Mouse (Mus musculus) Patski (cell line): ENCODE results near the gene Cyth4. TPM values are rescaled to one million over a fixed set of nuclear protein-coding genes. Genes with fewer than 3 reads are reported as not detected.

Experiments
- ATAC-seq: fragments of 100-300 bp; one replicate; pipeline ENCODE4 v1.8.0; 2021
- CTCF ChIA-PET: fragments of 350-600 bp; sonication (Branson Sonifier 250); formaldehyde crosslinking; loops from one replicate; lab custom pipeline; 2022; ENCODE audit warnings: inconsistent platforms; lab: Charles Lee
- POLR2A ChIA-PET: fragments of 350-600 bp; sonication (Branson Sonifier 250); formaldehyde crosslinking; loops from one replicate; lab custom pipeline; 2022; ENCODE audit warnings: antibody characterized with exemption, inconsistent platforms; lab: Charles Lee
- DNase-seq: peaks from one replicate; pipeline ENCODE4 v3.0.0-alpha.2; 2011; ENCODE audit warnings: low read depth, low spot score
- H3K27me3 ChIP-seq: fragments of 371-371 bp; one replicate; pipeline ENCODE4 v1.5.1; 2021
- CTCF ChIP-seq: fragments of 100-300 bp; IDR thresholded peaks from one replicate; pipeline ENCODE4 v1.5.1; 2021
- in situ Hi-C: fragments of 300-500 bp; cut with MboI; formaldehyde crosslinking; loops from 3 replicates; pipeline ENCODE4 v1.11.1; 2018; ENCODE audit warnings: low pct_unique_long_range_greater_than_20kb, mixed read lengths
- polyA plus RNA-seq: library from polyadenylated mRNA; unstranded; gene quantifications from one replicate; pipeline ENCODE4 v1.2.3, GENCODE M21; 2021

Cyth4 gene
- polyA plus RNA-seq, 1 experiment from 2014 or later, result 0.03 TPM

- no peak for ATAC-seq
- TF ChIP-seq CTCF, result no peak
- CTCF ChIA-PET, result no interaction called here
- peaks cover 23% of the 10 kb centered on the region for H3K27me3 ChIP-seq
- POLR2A ChIA-PET, result no interaction called here
- in situ Hi-C loops, result no loop called here
- no peak for DNase-seq
Measured at GRCm38 (mm10) chr15:78616973-78617372, 20.1 kb downstream of the Cyth4 start.

DNA sequence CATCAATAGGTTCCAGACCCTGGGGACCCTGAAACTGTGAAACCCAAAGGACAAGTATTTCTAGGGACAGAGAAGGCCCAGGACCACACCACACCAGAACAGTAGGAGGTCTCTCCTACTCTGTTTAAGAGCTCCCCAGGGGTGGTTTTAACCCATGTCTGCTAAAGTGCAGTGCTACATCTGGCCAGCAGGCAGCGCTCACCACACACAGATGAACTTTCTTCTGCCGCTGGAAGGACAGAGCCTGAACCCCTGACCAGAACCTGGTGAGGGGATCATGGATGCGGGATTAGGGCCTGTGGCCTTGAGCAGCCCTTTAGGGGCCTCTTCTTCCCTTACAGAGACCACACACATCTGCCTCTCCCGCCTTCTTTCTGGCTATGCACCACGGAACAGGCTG is 26.6 kb downstream of the Cyth4 start:
- peaks cover 23% of the 10 kb centered on the region for H3K27me3 ChIP-seq
- DNase-seq (no peak), ATAC-seq (peak; percentile 3)
- no peak for TF ChIP-seq CTCF
- CTCF ChIA-PET, result interaction anchor here (0.6 to 2.0 kb wide), 6 partner anchors 9 to 120 kb away, joined by 3 to 10 read pairs (median 4); no protein-coding TSS in a partner anchor
- POLR2A ChIA-PET, result interaction anchor here (0.6 kb wide), 1 partner anchor 98 kb away, joined by 11 read pairs; no protein-coding TSS in a partner anchor
- in situ Hi-C loops, result loop anchor here (5.0 kb wide), 2 partner anchors 99 to 249 kb away; no protein-coding TSS in a partner anchor

DNA sequence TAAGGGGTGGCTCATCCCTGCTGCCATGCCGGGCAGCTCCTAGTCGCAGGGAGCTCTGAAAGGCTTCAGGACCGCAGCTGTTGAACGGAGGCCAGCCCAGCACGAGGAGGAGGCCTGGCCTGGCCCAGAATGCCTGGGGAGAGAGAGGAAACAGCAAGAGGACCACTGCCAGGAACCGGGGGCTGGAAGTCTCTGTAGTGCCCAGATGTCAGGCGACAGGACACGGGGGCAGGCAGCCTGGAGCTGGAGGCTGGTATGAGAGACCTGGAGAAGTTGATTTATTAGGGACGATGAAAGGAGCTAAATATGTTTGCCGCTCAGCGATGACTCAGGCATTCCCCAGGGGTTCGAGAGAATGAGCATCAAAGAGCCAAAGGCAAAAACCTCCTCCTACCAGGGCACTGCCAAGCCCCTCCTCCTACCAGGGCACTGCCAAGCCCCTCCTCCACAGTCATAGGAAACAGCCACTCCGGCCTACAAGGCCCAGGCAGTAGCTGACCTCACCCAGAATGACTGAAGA is 27.6 kb downstream of the Cyth4 start:
- POLR2A ChIA-PET, result interaction anchor here (1.4 kb wide), 1 partner anchor 36 kb away, joined by 4 read pairs; no protein-coding TSS in a partner anchor

DNA sequence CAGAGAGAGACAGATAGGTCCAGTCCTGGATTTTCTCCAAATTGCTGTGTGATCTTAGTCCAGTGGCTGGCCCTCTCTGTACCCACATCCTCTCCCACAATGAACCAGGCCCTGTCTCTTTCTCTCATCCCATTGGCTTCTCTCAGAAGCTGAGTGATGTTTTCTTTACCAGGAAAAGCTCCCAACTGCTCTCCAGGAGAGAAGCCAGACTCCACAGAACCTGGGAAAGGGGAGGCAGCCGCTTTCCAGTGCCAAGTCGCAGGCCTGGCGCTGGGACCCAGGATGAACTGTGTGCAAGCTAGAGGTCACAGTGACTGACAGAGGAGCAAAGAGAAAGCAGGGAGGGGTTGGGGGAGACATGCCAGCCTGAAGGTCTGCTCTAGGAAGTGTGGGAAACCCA is 28.1 kb downstream of the Cyth4 start:
- ChIA-PET CTCF (interaction anchor here (0.9 to 2.0 kb wide), 3 partner anchors 13 to 119 kb away, joined by 4 to 10 read pairs (median 5); no protein-coding TSS in a partner anchor), POLR2A (interaction anchor here (1.4 kb wide), 1 partner anchor 35 kb away, joined by 4 read pairs; no protein-coding TSS in a partner anchor)
- TF ChIP-seq CTCF, result no peak
- DNase-seq (no peak), ATAC-seq (no peak)
- peaks cover 20% of the 10 kb centered on the region for H3K27me3 ChIP-seq
- in situ Hi-C loops, result loop anchor here (5.0 kb wide), 2 partner anchors 97 to 247 kb away; no protein-coding TSS in a partner anchor

More for the DNA sequence above, 27.6 kb downstream of the Cyth4 start:
- peak; percentile 74 for ATAC-seq
- H3K27me3 ChIP-seq, result peaks cover 23% of the 10 kb centered on the region
- CTCF ChIA-PET, result interaction anchor here (0.9 to 2.0 kb wide), 3 partner anchors 13 to 120 kb away, joined by 4 to 10 read pairs (median 5); no protein-coding TSS in a partner anchor
- no peak for TF ChIP-seq CTCF
- peak; percentile 84 for DNase-seq
- in situ Hi-C loops, result loop anchor here (5.0 kb wide), 2 partner anchors 98 to 248 kb away; no protein-coding TSS in a partner anchor

- POLR2A ChIA-PET, result no interaction called here
- ATAC-seq, result no peak
- no peak for DNase-seq
- no peak for TF ChIP-seq CTCF
- in situ Hi-C loops, result no loop called here
- H3K27me3 ChIP-seq, result peaks cover 10% of the 10 kb centered on the region
- CTCF ChIA-PET, result no interaction called here
Measured at GRCm38 (mm10) chr15:78626285-78626684, 29.4 kb downstream of the Cyth4 start.

DNA sequence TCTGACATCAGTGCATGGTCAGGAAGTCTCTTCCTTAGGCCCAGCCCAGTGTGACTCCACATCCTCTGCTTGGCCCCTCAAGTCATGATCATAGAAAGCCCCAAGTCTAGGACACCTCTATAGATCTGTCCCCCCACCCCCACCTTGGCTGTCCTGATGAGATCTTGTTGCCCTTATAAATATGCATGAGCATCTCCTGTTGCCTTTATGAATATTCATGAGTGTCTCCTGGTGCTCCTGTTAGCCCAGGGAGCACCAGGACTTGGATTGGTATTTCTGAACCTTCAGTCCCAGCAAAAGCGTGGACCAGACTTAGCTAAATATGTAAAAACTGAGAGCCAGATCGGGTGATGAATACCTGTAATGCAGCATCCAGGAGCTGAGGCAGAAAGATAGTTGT is 35.5 kb downstream of the Cyth4 start:
- CTCF ChIA-PET, result no interaction called here
- DNase-seq, result no peak
- TF ChIP-seq CTCF, result no peak
- in situ Hi-C loops, result no loop called here
- H3K27me3 ChIP-seq, result peaks cover 14% of the 10 kb centered on the region
- no peak for ATAC-seq
- POLR2A ChIA-PET, result no interaction called here

- in situ Hi-C loops, result no loop called here
- no peak for DNase-seq
- TF ChIP-seq CTCF, result no peak
Measured at GRCm38 (mm10) chr15:78633413-78633812, 36.6 kb downstream of the Cyth4 start.

GRCm38 (mm10) chr15:78634095-78634737 is 37.4 kb downstream of the Cyth4 start:
- ChIA-PET POLR2A (no interaction called here), CTCF (interaction anchor here (1.1 kb wide), 1 partner anchor 145 kb away, joined by 3 read pairs; no protein-coding TSS in a partner anchor)
- ATAC-seq (no peak), DNase-seq (no peak)
- peaks cover 31% of the 10 kb centered on the region for H3K27me3 ChIP-seq
- TF ChIP-seq CTCF, result no peak
- in situ Hi-C loops, result no loop called here

More at GRCm38 (mm10) chr15:78633413-78633812, 36.6 kb downstream of the Cyth4 start:
- peaks cover 24% of the 10 kb centered on the region for H3K27me3 ChIP-seq
- POLR2A ChIA-PET, result no interaction called here
- no peak for ATAC-seq
- CTCF ChIA-PET, result no interaction called here

DNA sequence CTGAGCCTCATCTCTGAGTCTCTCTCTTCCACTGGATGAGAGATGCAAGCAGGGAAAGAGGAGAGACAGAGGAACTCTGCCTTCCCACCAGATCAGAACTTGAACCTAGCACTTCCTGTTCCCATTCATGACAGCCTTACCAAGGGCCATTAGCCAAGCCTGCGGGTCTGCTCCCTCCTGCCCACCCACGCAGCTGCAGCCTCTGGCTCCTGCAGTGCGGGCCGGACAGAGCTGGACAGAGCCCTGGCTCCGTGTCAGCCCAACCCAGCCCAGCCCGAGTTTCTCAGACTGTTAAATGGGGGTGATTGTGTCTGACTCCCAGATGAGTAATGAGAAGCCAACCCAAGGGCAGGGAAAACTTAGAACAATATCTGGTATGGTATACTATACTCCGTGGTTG is 38.4 kb downstream of the Cyth4 start:
- CTCF ChIA-PET, result no interaction called here
- in situ Hi-C loops, result no loop called here
- POLR2A ChIA-PET, result interaction anchor here (0.6 kb wide), 1 partner anchor 451 kb away, joined by 3 read pairs; no protein-coding TSS in a partner anchor
- DNase-seq, result no peak
- H3K27me3 ChIP-seq, result peaks cover 37% of the 10 kb centered on the region
- TF ChIP-seq CTCF, result no peak
- ATAC-seq, result no peak

- DNase-seq (no peak), ATAC-seq (no peak)
- ChIA-PET POLR2A (no interaction called here), CTCF (no interaction called here)
- no peak for TF ChIP-seq CTCF
- peaks cover 54% of the 10 kb centered on the region for H3K27me3 ChIP-seq
- in situ Hi-C loops, result no loop called here
Measured at GRCm38 (mm10) chr15:78643633-78644032, 46.8 kb downstream of the Cyth4 start.

DNA sequence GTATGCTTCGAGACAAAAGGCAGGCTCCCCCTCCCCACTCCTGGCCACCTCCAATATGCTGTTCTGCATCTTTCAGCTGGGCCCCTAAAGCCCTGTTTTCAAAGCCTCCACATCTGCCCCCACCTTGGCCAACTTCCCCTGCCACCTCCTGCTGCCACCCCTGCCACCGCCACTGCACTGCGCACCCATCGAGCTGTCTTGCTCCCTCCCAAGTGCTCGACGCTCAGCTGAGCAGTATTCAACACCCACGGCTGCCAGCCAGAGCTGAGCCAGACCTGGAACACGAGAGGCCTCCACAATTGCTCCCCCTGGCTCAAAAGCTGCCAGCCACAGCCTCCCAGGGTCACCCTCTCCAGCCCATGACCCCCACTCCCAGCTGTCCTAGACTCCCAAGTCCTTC is 47.8 kb downstream of the Cyth4 start:
- TF ChIP-seq CTCF, result no peak
- ChIA-PET POLR2A (no interaction called here), CTCF (no interaction called here)
- in situ Hi-C loops, result no loop called here
- ATAC-seq (no peak), DNase-seq (no peak)
- peaks cover 51% of the 10 kb centered on the region for H3K27me3 ChIP-seq
